Mouse (Mus musculus) naive thymus-derived CD4-positive, alpha-beta T cell, adult 2 months (primary cell): ENCODE results near the gene Galnt2.
A peak's percentile ranks its signal among the peaks of the same experiment; 100 is the strongest.

Experiments
- DNase-seq: peaks from one replicate; pipeline ENCODE4 v3.0.0-alpha.2; 2011; ENCODE audit warnings: low read depth

The Galnt2 gene

DNA sequence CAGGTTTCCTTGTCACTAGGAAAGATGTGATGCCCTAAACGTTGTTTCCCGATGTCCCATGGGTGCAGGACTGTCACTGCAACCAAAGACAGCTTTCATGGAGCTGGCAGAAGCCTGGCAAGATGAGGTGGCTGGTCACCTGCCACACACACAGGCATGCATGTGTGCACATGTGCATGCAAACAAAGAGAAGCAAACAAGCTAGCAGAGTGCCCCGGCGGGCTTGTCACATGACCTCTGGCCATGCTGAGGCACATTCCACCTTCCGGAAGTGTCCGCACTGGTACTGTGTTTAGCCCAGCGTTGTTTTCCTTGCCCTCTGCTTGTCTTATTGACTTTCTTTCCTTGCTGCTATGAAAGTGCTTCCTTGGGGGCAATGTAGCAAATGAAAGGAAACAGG, 97.1 kb downstream of the Galnt2 start:
- DNase-seq, result no peak

DNA sequence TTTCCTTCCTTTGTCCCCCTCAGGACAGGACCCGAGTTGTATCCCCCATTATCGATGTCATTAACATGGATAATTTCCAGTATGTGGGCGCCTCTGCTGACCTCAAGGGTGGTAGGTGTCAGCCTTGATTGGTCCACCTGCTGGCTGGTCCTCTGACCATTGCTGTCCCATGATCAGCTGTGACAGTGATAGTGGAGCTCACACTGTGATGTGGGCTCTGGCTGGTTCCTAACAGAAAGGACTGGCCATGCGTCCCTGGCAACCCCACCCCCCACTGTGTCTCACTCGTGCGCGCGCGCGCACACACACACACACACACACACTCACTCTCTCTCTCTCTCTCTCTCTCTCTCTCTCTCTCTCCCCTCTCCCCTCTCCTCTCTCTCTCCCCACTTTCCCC, 98.5 kb downstream of the Galnt2 start:
- no peak for DNase-seq

DNA sequence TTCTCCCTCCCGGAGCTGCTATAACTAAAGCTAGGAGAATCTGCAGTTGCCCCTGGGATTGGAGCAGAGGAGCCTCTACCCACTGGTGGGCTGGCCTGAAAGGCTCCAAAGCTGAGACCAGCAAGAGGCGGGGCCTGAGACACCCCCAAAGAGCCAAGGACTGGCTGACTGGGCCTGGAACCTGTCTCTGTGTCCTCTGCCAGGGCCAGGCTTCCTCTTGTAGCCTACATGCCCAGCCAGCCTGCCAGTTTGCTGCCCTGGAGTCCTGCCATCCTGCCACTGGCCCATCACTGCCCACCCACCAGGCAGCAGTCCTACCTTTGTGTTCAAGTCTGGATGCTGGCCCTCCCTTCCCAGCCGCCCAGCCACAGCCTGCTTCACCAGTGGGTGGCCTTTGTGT, 99.2 kb downstream of the Galnt2 start:
- DNase-seq, result no peak

DNA sequence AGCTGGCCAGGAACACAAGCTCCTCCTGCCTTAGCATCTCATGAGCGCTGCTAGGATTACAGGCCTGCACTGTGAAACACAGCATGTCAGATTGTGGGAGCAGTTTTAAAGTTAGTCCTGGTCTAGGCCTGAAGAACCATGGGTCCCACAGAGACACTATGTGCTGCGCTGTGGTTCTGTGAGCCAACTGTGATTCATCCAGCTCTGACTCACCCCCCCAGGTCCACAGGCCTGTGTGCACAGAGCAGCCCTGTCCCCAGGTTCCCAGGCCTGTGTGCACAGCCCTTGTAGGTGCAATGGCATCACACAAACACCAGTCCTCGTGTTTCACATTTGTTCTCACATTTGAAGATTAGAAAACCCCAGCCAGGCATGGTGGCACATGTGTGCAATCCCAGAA, 99.9 kb downstream of the Galnt2 start:
- DNase-seq, result no peak

DNA sequence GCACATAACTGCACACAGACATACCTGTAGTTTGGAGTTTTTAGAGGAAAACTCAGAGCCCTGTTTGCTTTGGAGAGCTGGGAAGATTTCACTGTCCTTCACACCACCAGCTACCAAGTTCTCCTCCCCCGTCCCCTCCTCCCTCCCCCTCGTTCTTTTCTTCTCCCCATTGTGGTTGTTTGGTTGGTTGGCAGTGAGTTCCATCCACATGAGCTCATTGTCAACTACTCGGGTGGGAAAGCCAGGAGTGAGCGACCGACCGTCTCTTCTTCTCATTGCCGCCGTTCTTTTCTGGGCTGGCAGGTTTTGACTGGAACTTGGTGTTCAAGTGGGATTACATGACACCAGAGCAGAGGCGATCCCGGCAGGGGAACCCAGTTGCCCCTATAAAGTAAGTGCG, 100.5 kb downstream of the Galnt2 start:
- DNase-seq, result no peak

DNA sequence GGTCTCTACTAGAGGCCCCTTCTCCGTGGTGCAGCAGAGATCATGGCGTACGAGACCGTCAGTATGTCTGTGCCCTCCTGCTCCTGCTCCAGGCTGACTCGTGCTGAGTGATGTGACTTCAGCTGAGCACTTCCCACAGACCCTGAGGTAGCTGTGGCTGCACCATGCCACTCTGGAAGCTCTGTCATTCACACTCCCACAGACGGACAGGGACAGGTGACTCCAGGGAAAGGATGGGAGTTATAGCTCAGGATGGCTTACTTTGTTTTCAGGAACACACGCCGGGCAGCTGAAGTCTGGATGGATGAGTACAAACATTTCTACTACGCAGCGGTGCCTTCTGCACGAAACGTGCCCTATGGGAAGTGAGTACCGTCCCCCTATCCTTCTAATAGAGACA, 105.1 kb downstream of the Galnt2 start:
- no peak for DNase-seq

DNA sequence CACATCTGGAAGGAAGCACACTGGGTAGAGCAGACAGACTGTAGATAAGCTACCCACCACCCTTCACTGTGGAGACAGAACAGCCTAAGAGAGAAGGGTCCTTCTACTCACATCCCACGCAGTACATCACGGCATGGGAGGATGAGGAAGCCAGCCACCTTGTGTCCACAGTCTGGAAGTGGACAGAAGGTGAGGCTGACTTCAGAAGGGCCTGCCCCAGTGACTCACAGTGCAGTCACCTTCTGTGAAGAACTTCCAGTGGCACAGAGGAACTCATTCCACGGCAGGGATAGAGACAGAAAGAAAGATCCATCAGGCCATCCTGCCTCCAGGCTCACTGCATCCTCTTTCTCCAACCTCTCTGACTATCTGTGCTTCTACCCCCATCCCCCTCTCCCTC, 108.6 kb downstream of the Galnt2 start:
- no peak for DNase-seq

DNA sequence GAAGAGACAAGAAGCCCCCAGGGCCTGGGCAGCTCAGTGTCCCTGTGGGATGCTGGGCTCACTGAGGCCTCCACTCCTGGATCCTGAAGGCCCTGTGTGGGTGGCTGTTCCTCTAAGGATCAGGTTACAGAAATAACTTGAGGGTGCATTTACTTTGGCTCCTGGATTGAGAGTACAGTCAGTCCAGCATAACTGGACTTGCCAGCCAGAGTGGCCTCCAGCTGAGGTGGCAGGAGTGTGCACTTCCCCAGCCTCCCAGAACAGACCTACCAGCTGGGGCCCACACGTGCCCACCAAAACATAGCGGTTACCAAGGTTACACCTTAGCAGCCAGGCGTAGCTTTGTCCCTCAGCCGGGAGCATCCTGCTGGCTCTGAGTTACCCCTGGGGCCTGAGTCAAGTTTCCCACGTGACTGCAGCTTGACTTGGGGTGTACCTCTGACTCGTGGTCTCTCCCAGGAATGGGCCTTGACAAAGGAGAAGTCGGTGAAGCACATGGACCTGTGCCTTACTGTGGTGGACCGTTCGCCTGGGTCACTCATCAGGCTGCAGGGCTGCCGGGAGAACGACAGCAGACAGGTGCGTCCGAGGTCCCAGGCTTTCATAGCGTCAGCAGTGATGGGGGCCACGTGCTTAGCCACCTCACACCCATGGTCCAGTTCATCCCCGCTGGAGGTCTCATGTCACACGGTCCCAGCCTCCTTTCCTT, 109.3 kb downstream of the Galnt2 start:
- DNase-seq, result no peak

DNA sequence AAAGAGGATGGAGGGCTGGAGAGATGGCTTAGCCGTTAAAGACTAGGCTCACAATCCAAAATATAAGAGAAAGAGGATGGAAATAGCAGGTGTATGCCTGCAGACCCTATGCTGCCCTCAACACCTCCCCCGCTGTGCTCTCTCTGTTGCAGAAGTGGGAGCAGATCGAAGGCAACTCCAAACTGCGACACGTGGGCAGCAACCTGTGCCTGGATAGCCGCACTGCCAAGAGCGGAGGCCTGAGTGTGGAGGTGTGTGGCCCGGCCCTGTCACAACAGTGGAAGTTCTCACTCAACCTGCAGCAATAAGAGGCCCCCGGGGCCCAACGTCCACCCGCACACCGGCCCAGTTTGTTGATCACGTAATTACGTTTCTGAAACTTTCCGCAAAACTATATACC, 112.0 kb downstream of the Galnt2 start:
- DNase-seq, result no peak

DNA sequence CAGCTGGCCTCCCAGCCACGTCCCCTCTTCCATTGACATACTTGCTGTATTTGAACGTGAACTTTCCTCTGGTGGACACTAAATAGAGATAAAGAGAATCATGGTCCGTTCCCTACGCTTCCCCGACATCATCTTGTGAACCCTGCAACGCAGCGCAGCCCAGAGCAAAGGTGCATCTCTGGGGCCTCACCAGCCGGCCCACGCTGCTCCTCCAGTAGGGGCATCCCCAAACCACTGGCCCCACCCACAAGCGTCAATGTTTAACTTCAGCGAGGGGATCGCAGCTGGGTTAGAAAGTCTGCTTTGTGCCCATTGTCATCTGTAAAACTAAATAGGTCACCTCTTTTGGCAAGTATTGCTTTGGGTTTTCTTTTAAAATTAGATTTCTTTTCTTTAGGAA, 112.8 kb downstream of the Galnt2 start:
- DNase-seq, result no peak

DNA sequence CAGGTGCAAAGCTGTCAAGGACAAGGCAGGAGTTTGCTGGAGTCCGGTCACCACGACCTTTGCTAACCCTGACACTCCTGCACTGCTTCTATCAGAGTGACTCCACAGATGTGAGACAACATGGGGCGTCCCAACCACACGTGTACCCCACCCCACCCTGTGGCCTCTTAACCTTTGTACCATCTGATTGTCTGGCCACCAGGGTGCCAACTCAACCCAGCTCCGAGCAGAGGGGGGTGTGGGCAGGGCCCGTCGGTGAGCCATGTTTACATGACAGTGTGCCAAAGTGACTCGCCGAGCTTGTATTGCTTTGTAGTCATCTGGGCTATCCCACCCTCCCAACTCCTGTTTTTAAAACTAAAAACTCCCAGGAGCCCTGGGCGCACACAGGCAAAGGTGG, 113.9 kb downstream of the Galnt2 start:
- DNase-seq, result no peak

DNA sequence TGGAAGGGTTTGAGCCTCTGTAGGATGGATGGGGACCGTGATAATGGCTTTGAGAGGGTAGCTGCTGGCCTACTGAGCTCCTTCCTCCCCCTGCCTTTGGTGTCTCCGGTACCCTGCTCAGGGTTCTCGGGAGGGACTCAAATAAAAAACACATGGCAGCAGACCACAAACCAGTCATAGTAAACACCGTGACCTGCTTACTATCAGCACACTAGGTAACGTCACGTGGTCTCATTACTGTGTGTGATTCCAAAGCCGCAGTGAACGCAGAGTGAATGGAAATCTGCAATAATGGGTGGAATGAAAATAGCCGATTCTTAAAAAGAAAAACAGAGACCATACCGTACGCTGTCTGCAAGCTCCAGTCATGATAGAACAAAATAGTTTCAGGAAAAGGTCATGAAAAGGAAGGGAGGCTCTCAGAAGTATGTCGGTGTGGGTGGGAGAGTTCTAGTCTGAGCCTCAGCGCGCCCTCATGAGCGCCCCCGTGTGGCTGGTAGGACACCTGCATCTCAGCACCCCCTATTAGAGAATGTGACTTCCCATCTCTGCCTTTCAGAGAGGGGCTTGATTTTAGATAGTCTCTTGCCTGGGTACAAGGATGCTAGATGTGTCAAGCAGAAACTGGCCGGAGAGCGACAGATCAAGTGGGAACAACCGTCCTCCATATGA, 115.8 kb downstream of the Galnt2 start:
- peak; percentile 83 for DNase-seq

DNA sequence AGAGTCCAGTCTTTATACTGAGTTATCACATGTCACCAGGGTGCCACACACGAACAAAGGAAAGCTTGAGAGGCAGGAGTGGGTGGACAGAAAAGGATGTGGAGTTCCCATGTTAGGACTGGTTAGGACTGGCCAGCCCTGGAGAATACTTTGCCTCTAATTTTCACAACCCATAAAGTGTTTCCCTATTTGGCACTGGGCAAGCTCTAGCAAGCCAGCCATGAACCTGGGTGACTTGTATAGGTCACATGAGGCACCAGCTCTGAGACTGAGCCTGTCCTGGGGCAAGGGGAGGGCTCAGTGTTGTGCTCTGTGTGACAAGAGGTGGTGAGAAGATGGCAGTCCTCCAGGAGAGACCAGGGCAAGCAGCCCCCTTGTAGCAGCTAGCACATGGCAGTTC, 116.9 kb downstream of the Galnt2 start:
- peak; percentile 18 for DNase-seq

DNA sequence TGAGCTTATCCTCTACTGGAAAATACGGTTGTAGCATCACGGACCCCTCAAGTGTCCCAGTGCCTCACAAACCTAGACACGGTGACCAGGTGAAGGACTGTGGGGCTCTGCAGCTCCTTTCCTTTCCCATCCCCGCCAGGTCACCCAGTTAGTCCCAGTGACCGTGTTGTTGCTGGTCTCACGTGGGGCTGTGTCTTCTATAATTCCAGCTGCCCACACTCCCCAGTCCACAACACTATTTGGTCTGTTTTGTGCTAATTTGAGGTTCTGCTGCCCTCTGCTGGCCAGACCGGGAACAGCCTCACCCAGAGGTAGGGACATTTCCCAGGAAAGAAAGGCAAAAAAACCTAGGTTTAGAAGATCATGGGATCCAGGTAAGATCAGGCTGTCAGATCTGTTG, 118.5 kb downstream of the Galnt2 start:
- DNase-seq, result peak; percentile 81

DNA sequence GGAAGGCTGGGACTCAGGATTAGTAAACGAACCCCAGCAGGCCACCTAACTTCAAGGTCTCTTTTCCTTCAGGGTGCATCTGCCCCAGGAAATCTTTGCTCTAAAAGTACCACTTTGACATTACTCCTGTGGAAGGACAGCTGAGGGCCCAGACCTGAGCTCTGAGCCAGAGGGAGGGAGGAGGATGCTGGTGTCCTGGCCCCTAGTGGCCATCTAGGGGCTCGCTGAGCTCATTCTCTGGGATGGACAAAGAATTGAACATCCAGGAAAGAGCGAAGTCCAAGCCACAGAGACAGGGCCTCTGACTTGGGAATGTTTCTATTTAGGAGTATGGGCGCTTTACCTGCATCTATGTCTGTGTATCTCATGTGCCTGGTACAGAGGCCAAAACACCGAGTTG, 120.4 kb downstream of the Galnt2 start:
- no peak for DNase-seq

DNA sequence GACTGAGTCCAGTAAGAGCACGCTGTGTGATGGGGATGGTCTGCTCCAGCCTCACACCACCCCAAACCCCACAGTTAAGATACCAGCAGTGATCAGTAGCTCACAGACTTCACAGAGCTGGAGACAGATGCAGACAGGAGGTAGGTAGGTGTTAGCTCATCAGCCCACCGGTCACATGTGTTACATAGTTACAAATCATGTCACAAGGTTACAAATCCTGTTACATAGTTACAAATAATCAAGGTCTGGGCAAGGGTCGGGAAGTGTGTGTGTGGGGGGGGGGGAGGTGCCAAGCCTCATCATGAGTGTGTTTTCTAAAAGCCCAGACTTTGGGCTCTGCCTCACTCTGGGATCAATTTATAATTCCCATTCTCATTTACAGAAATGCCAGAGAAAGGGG, 129.7 kb downstream of the Galnt2 start:
- DNase-seq, result no peak

DNA sequence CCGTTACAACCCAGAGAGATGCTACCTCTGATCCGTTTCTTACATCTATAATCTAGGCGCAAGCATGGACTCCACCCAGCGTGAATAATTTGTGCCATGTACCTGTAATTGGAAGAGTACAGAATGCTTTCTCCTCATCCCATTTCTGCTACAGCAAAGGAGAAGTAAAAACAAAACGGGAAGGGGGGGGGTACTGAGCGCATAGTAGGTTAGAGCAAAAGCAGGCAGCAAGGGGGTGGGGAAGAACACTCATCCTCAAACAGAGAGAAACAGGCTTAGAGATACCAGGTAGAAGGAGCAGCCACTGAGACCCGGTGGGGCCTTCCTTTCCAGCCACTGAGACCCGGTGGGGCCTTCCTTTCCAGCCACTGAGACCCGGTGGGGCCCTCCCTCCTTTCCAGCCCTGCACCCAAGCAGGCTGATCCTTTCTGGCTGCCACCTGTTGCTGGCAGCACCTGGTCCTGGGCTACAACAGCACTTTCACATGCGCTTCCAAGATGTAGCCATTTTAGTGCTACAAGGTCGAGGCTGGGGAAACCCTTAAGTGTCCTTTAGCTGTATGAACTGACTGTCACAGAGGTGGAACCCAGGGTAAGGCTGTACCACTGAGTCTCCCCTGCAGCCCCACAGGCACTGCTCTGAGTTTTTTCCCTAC, 130.7 kb downstream of the Galnt2 start:
- no peak for DNase-seq

DNA sequence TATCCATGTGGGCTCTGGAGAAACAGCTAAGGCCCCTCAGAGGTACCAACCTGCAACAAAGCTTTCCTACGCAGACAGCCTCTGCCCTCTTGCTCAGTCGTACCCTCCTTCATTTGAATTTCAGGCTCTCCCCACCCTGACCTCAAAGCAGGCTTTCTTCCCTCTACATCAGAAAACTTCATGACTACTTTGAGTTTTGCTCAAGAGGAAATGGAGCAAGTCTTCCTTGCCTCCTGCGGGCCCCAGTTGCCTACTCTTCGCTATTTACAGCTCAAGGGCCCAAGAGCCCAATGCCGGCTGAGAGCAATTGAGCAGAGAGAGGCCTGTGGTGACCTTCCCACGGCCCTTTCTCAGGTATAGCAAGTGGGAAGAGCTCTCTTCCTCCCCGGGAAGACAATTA, 131.4 kb downstream of the Galnt2 start:
- no peak for DNase-seq

DNA sequence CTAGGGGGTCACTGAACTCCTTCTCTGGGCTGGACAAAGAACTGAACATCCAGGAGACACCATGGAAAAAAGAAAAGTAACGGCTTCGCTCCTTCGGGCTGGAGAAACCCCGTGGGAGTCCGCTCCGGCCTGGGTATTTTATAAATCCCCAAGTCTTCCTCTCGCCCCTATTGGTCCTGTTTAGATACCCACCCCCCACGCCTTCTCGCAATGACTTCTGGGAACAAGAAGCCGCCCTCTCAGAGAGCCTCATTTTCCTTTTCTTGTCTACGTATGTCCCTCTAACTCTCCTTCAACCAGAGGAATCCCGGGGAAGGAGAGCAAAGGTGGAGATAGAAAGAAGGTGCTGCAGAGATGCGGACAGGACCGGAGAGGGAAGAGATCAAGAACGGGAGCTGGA, 132.1 kb downstream of the Galnt2 start:
- no peak for DNase-seq

DNA sequence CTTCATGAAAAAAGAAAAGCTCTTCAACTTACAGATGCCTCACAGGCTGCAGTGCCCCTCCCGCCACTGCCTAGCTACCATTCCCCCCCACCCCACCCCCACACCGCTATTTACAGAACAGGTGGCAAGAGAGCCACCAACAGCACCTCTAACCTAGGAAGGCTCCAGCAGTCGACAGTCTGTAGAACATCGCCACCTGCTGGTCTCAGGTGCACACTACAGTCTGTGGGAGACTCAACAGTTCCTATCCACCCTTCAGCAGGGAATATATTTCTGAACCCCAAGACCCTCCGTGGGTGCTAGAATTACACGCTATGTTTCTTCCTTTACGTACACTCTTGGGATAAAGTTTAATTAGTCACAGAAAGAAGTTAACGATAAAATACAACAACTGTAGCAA, 137.0 kb downstream of the Galnt2 start:
- peak; percentile 80 for DNase-seq

DNA sequence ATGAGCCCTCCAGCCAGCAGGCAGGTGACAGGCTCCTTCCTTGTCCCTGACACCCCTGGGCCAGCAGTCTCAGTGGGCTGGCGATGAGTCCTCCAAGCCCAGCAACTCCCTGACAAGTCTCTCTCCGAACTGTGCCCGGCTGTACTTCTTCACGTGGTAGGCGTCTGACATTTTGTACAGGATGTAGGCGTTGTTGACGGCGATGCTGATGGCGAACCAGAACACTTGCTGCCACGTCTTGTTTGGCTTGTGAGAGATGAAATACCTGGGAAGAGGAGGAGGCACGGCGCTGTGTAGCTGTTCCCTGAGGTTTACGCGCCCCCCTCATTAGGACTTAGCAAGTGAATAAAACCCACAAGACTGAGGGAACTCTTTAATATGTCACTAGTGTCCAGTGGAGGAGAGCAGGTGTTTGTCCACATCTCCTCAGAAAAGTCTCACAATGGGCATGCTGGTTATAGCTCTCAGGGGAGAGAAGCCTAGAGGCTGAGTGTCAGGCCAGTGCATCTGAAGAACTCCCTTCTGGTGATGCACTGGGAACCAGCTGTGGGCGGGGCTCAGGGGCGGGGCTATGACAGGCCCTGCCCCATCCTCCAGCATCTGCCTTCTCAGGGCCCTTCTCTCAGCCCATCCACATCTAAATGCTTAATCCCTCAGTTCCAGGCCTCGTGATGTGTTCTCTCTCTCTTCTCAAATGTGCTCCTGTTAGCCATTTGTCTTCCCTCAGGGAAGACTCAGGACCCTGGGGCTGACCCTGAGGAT, 139.4 kb downstream of the Galnt2 start:
- DNase-seq, result no peak

DNA sequence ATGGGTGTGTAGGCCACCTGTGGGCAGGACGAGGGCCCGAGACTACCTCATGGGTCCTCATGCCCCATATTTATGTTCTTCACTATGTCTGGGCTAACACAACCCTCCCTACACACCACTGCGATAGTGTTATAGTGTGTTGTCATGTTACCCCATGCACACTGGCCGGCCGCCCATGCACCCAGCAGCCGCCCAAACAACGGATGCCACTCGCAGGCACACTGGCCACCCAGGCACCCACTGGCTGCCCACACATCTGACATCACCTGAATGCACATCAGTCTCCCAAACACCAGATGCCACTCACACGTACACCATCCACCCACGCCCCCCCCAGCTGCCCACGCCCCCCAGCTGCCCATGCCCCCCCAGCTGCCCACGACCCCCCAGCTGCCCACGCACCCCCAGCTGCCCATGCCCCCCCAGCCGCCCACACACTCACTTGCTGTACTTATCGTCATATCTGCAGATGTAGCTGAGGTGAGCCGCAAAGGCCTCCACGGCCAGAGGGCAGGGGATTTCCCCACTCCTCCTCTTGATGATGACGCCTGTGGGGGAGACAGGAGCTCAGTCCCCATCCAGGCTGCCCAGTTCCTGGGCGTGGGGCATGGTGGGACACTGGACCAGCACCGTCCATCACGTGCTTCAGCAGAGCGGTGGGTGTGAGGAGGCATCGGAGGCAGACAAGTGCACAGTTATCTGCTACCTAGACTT, 140.4 kb downstream of the Galnt2 start:
- DNase-seq, result no peak
